Mouse (Mus musculus): Measurements from ENCODE around the gene Rspo1. TPM values are rescaled to one million over a fixed set of nuclear protein-coding genes. Genes with fewer than 3 reads are reported as not detected.

Rspo1 gene
- total and polyA plus RNA-seq, 2 experiments from 2014 or later = 1.9 to 3.8 TPM

DNA sequence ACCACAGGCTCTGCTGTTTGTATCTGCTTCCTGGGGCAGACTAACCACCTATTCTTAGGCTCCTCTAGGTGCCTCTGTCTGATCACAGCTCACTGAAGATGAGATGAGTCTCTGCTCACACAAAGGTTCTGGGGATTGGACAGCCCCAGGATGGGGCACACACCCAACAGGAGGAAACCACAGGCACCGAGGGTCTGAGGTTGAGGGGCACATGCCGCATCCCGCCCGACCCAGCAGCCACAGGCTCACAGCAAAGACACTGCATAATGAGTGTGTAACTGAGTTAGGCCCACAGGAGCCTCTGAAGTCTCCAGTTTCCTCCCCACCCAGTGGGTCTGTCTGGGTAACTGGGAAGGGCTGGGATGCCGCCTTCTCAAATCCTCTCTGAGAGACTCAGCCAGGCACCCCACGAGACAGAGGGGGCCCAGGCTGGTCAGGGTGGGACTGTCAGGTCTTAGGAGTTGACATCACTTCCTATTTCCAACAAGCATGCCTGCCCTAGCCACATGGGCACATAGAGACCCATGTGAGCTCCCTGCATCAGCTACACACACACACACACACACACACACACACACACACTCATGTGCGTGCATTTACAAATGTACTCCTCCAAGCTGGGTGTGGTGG is 16.9 kb upstream of the Rspo1 start:
- no peaks in the 10 kb centered on the region for H3K9me3 ChIP-seq (replicated peaks; ENCODE audit: control insufficient read depth, low read length)
- H3K4me1 ChIP-seq (ENCODE audit: control insufficient read depth, insufficient read depth) = no peaks in the 10 kb centered on the region
- H3K4me3 ChIP-seq (ENCODE audit: low read depth, low read length) = no peak overlapping the region
- H3K27ac ChIP-seq (ENCODE audit: low read depth) = no peak overlapping the region
- no peak overlapping the region for H3K9ac ChIP-seq (replicated peaks; ENCODE audit: low read depth, low read length)
- TF ChIP-seq CTCF (IDR thresholded peaks at IDR 0.05; ENCODE audit: low read depth) (no peak), EP300 (IDR thresholded peaks at IDR 0.05; ENCODE audit: low read depth) (no peak)
- ATAC-seq (ENCODE audit: insufficient read depth, low read depth) (no peak), DNase-seq (ENCODE audit: low spot score) (no peak)
- H3K4me2 ChIP-seq (ENCODE audit: low read depth, low read length) = no peak overlapping the region
- H3K36me3 ChIP-seq (replicated peaks; ENCODE audit: control insufficient read depth, insufficient read depth, low read length) = no peaks in the 10 kb centered on the region
- 67% methylated on average over 7 of the region's 7 CpGs for WGBS
- H3K27me3 ChIP-seq (ENCODE audit: control insufficient read depth, insufficient read depth, low read length) = no peaks in the 10 kb centered on the region; the same call in 1 of the 2 replicates

DNA sequence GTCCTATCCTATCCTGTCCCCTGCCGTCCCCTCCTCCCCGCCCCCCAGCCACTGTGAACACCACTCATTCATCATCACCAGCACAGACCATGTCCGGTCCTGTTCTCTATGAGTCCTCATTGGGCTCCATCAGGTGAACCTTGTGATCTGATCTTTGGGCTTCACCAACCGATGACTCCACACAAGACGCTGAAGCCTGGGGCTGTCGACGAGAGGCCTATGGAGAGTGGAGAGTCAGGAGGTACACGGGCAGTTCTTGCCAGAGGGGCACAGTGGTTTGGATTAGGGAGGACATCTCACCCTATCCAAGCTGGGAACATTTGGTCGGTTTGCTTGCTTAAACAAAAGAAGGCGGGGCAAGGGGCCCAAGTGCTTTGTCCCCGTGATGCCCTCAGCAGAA is 16.0 kb upstream of the Rspo1 start:
- no peaks in the 10 kb centered on the region for H3K9me3 ChIP-seq (replicated peaks; ENCODE audit: control insufficient read depth, low read length)
- H3K4me1 ChIP-seq (ENCODE audit: control insufficient read depth, insufficient read depth) = no peaks in the 10 kb centered on the region
- no peak overlapping the region for H3K4me2 ChIP-seq (ENCODE audit: low read depth, low read length)
- no peaks in the 10 kb centered on the region; the same call in 1 of the 2 replicates for H3K27me3 ChIP-seq (ENCODE audit: control insufficient read depth, insufficient read depth, low read length)
- H3K36me3 ChIP-seq (replicated peaks; ENCODE audit: control insufficient read depth, insufficient read depth, low read length) = no peaks in the 10 kb centered on the region
- WGBS = 64% methylated on average over 11 of the region's 11 CpGs
- no peak for ATAC-seq (ENCODE audit: insufficient read depth, low read depth)
- H3K27ac ChIP-seq (ENCODE audit: low read depth) = no peak overlapping the region
- no peak overlapping the region for H3K4me3 ChIP-seq (ENCODE audit: low read depth, low read length)
- H3K9ac ChIP-seq (replicated peaks; ENCODE audit: low read depth, low read length) = no peak overlapping the region
- no peak for DNase-seq (ENCODE audit: low spot score)
- no peak for TF ChIP-seq EP300 (IDR thresholded peaks at IDR 0.05; ENCODE audit: low read depth)

DNA sequence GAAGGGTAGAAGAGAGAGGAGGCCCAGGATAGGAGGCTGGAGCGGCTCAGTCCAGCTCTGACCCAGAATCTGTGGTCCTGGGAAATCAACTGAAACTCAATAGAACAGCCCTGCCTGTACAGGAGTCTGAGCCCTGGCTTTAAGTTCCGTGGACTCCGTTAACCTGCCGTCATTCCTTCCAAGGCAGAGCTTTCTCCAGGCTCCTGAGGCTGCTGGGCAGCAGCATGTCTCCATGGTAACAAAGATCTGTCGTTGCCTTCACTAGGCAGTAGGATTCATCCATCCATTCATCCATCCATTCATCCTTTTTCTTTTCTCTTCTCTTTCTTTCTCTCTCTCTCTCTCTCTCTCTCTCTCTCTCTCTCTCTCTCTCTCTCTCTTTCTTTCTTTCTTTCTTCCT is 15.6 kb upstream of the Rspo1 start:
- no peak overlapping the region for H3K27ac ChIP-seq (ENCODE audit: low read depth)
- no peak overlapping the region for H3K9ac ChIP-seq (replicated peaks; ENCODE audit: low read depth, low read length)
- DNase-seq (ENCODE audit: low spot score) (no peak), ATAC-seq (ENCODE audit: insufficient read depth, low read depth) (no peak)
- H3K4me2 ChIP-seq (ENCODE audit: low read depth, low read length) = no peak overlapping the region
- H3K4me3 ChIP-seq (ENCODE audit: low read depth, low read length) = no peak overlapping the region
- H3K27me3 ChIP-seq (ENCODE audit: control insufficient read depth, insufficient read depth, low read length) = no peaks in the 10 kb centered on the region; the same call in 1 of the 2 replicates
- TF ChIP-seq CTCF (IDR thresholded peaks at IDR 0.05; ENCODE audit: low read depth) (no peak), EP300 (IDR thresholded peaks at IDR 0.05; ENCODE audit: low read depth) (no peak)
- H3K36me3 ChIP-seq (replicated peaks; ENCODE audit: control insufficient read depth, insufficient read depth, low read length) = no peaks in the 10 kb centered on the region
- WGBS = 60% methylated on average over 5 of the region's 5 CpGs
- no peaks in the 10 kb centered on the region for H3K9me3 ChIP-seq (replicated peaks; ENCODE audit: control insufficient read depth, low read length)
- no peaks in the 10 kb centered on the region for H3K4me1 ChIP-seq (ENCODE audit: control insufficient read depth, insufficient read depth)

DNA sequence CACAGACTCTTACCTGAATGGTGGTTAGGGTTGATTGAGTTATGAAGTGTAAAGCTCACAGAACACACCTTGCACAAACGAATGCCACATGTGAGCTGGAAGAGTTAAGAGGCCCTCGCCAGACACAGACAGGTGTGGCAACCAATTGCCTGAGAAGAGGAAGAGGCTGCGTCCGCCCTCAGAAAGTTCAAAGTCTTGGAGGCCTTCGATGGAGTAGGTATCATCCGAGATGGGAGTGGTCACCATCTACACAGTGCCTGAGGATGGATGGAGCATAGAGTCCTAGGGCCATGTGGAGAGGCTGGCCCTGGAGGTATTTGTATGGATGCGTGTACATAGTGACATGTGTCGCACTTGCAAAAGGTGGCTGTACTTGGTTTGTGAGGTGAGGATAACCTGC is 15.1 kb upstream of the Rspo1 start:
- no peaks in the 10 kb centered on the region for H3K36me3 ChIP-seq (replicated peaks; ENCODE audit: control insufficient read depth, insufficient read depth, low read length)
- H3K4me1 ChIP-seq (ENCODE audit: control insufficient read depth, insufficient read depth) = no peaks in the 10 kb centered on the region
- no peak overlapping the region for H3K4me2 ChIP-seq (ENCODE audit: low read depth, low read length)
- ATAC-seq (ENCODE audit: insufficient read depth, low read depth) (no peak), DNase-seq (ENCODE audit: low spot score) (no peak)
- no peaks in the 10 kb centered on the region; the same call in 1 of the 2 replicates for H3K27me3 ChIP-seq (ENCODE audit: control insufficient read depth, insufficient read depth, low read length)
- no peak overlapping the region for H3K27ac ChIP-seq (ENCODE audit: low read depth)
- H3K9me3 ChIP-seq (replicated peaks; ENCODE audit: control insufficient read depth, low read length) = no peaks in the 10 kb centered on the region
- 74% methylated on average over 8 of the region's 8 CpGs for WGBS
- no peak overlapping the region for H3K4me3 ChIP-seq (ENCODE audit: low read depth, low read length)
- TF ChIP-seq CTCF (IDR thresholded peaks at IDR 0.05; ENCODE audit: low read depth) (no peak), EP300 (IDR thresholded peaks at IDR 0.05; ENCODE audit: low read depth) (no peak)
- no peak overlapping the region for H3K9ac ChIP-seq (replicated peaks; ENCODE audit: low read depth, low read length)

DNA sequence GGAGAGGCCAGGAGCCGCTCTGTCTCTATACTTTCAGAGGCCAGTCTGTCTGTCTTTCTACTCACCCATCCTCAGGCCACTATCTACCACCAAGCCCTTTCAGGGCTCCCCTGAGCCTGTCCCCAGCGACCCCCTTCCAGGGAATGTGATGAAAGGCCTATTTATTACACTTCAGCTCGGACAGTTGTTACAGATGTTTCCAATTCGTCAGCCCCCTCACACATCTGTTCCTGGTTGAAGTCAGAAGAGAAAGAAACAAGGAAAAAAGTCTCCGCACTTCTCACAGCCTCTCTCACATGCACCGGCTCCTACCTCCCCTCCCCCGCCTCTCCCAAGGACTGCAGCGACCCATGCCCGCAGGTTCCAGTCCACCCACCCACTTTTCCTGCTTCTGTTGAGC is 13.9 kb upstream of the Rspo1 start:
- WGBS = 36% methylated on average over 9 of the region's 9 CpGs
- Histone ChIP-seq H3K4me1 (ENCODE audit: control insufficient read depth, insufficient read depth) (no peaks in the 10 kb centered on the region), H3K27me3 (ENCODE audit: control insufficient read depth, insufficient read depth, low read length) (no peaks in the 10 kb centered on the region; the same call in 1 of the 2 replicates), H3K9me3 (replicated peaks; ENCODE audit: control insufficient read depth, low read length) (no peaks in the 10 kb centered on the region), H3K4me3 (ENCODE audit: low read depth, low read length) (no peak overlapping the region), H3K27ac (ENCODE audit: low read depth) (no peak overlapping the region), H3K36me3 (replicated peaks; ENCODE audit: control insufficient read depth, insufficient read depth, low read length) (no peaks in the 10 kb centered on the region), H3K4me2 (ENCODE audit: low read depth, low read length) (no peak overlapping the region), H3K9ac (replicated peaks; ENCODE audit: low read depth, low read length) (no peak overlapping the region)
- no peak for ATAC-seq (ENCODE audit: insufficient read depth, low read depth)
- no peak for DNase-seq (ENCODE audit: low spot score)
- TF ChIP-seq CTCF (IDR thresholded peaks at IDR 0.05; ENCODE audit: low read depth) = no peak
- no peak for TF ChIP-seq EP300 (IDR thresholded peaks at IDR 0.05; ENCODE audit: low read depth)

DNA sequence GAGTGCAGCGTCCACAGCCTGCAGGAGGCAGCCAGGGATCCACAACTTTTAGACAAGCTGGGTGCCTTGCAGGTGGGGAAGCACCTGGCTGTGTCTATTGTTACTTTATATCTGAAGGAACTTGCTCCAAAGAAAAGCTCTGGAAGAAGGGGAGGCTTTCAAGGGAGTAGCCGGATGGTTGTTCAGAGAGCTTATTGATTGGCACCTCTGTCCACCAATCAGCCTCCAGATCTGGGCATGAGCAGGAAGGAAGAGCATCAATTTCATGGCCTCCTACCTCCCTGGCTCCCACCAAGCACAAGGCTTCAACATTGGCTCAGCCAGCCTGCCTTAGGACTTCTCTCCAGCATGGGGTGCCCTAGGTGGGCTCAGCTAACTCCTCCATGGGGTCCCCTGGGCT is 12.9 kb upstream of the Rspo1 start:
- no peaks in the 10 kb centered on the region for H3K36me3 ChIP-seq (replicated peaks; ENCODE audit: control insufficient read depth, insufficient read depth, low read length)

More for the DNA sequence above, 12.9 kb upstream of the Rspo1 start:
- ATAC-seq (ENCODE audit: insufficient read depth, low read depth) = no peak
- Histone ChIP-seq H3K27ac (ENCODE audit: low read depth) (no peak overlapping the region), H3K4me2 (ENCODE audit: low read depth, low read length) (no peak overlapping the region), H3K27me3 (ENCODE audit: control insufficient read depth, insufficient read depth, low read length) (no peaks in the 10 kb centered on the region; the same call in 1 of the 2 replicates), H3K4me1 (ENCODE audit: control insufficient read depth, insufficient read depth) (no peaks in the 10 kb centered on the region), H3K9me3 (replicated peaks; ENCODE audit: control insufficient read depth, low read length) (no peaks in the 10 kb centered on the region), H3K4me3 (ENCODE audit: low read depth, low read length) (no peak overlapping the region), H3K9ac (replicated peaks; ENCODE audit: low read depth, low read length) (no peak overlapping the region)
- no peak for DNase-seq (ENCODE audit: low spot score)
- TF ChIP-seq EP300 (IDR thresholded peaks at IDR 0.05; ENCODE audit: low read depth) (no peak), CTCF (IDR thresholded peaks at IDR 0.05; ENCODE audit: low read depth) (no peak)
- 69% methylated on average over 2 of the region's 2 CpGs for WGBS

Data from heart, postnatal 0 days (tissue).